23 mouse cellular contexts compared by ENCODE assay signal in the genomic region with DNA sequence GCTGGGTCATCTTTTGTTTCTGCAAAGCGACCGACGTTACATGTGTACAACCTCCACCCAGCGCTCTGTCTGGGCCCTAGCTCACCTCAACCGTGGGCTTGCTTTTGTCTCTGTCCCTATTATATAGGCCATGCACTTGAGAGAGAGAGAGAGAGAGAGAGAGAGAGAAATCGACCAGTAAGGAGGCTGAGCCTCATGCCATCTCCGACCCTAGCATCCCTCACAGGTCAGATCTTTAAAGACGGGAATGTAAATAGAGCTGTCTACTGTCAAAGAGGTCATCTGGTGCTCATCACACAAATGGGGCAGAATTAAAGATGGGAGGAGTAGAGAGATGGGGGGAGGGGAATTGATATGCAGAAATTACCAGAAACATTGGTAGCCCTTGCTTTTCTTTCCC.
DNase-seq lines count a peak whose midpoint lies in the region; ATAC-seq lines count a peak whose summit lies in the region.
"Had no signal": no experiment of that assay in that cellular context is flagged by ENCODE, and none has a peak within 500 bp of the region (broad histone marks: within the 10 kb centered on the region; RNA-seq: fewer than 3 reads in every experiment).

No protein-coding gene starts in this region.

- H3K9me3 ChIP-seq in midbrain, embryonic 11.5 days (ENCODE audit: control insufficient read depth, low read length), result no peaks in the 10 kb centered on the region
- no peaks in the 10 kb centered on the region for H3K9me3 ChIP-seq in midbrain, embryonic 14.5 days (ENCODE audit: control insufficient read depth, low read length)
- no peaks in the 10 kb centered on the region for H3K9me3 ChIP-seq in hindbrain, embryonic 13.5 days
- H3K9me3 ChIP-seq: embryonic facial prominence, embryonic 15.5 days; lung, embryonic 15.5 days had no signal

- no peak overlapping the region for H3K4me2 ChIP-seq in midbrain, embryonic 11.5 days
- H3K4me2 ChIP-seq in midbrain, embryonic 14.5 days (ENCODE audit: low read length), result no peak overlapping the region
- no peak overlapping the region for H3K4me2 ChIP-seq in hindbrain, embryonic 13.5 days
- H3K4me2 ChIP-seq: embryonic facial prominence, embryonic 15.5 days; heart, embryonic 11.5 days; lung, embryonic 15.5 days had no signal

- no peak overlapping the region for H3K9ac ChIP-seq in midbrain, embryonic 11.5 days (ENCODE audit: low read length)
- H3K9ac ChIP-seq in midbrain, embryonic 14.5 days (replicated peaks; ENCODE audit: low read length), result no peak overlapping the region
- no peak overlapping the region for H3K9ac ChIP-seq in hindbrain, embryonic 13.5 days
- H3K9ac ChIP-seq: embryonic facial prominence, embryonic 15.5 days; liver, embryonic 14.5 days; lung, embryonic 15.5 days had no signal

- H3K27ac ChIP-seq in midbrain, embryonic 11.5 days (ENCODE audit: low read depth, low read length), result no peak overlapping the region
- H3K27ac ChIP-seq in midbrain, embryonic 14.5 days (replicated peaks; ENCODE audit: low read depth, low read length), result no peak overlapping the region
- H3K27ac ChIP-seq in hindbrain, embryonic 13.5 days, result peak overlapping the region; percentile 55
- H3K27ac ChIP-seq: embryonic facial prominence, embryonic 15.5 days; layer of hippocampus, adult 2 months; liver, embryonic 14.5 days; lung, embryonic 15.5 days; macrophage; stomach, postnatal 0 days had no signal

- no peaks in the 10 kb centered on the region for H3K36me3 ChIP-seq in midbrain, embryonic 11.5 days (ENCODE audit: control insufficient read depth, insufficient read depth, low read length)
- H3K36me3 ChIP-seq in midbrain, embryonic 14.5 days (ENCODE audit: control insufficient read depth, insufficient read depth, low read length), result no peaks in the 10 kb centered on the region
- no peaks in the 10 kb centered on the region for H3K36me3 ChIP-seq in hindbrain, embryonic 13.5 days
- H3K36me3 ChIP-seq: embryonic facial prominence, embryonic 15.5 days; lung, embryonic 15.5 days had no signal

- ATAC-seq in midbrain, embryonic 11.5 days (ENCODE audit: low FRiP score), result peak; percentile 52; the same call in 1 of the 2 replicates
- ATAC-seq in midbrain, embryonic 14.5 days (ENCODE audit: low FRiP score, low TSS enrichment), result no peak
- ATAC-seq in hindbrain, embryonic 13.5 days (ENCODE audit: low FRiP score), result no peak
- ATAC-seq: activated CD4-positive, CD25-positive, alpha-beta regulatory T cell, adult 4 months had no signal

- H3K4me1 ChIP-seq in midbrain, embryonic 11.5 days (ENCODE audit: control insufficient read depth, insufficient read depth, low read length), result peaks cover 10% of the 10 kb centered on the region; the same call in 1 of the 2 replicates
- peaks cover 6% of the 10 kb centered on the region; the same call in 1 of the 2 replicates for H3K4me1 ChIP-seq in midbrain, embryonic 14.5 days (ENCODE audit: control insufficient read depth, insufficient read depth, low read length)
- peaks cover 13% of the 10 kb centered on the region for H3K4me1 ChIP-seq in hindbrain, embryonic 13.5 days (replicated peaks)

- DNase-seq in midbrain, embryonic 11.5 days (ENCODE audit: low spot score, missing footprints), result no peak
- no peak for DNase-seq in midbrain, embryonic 14.5 days
- peak; percentile 48 for DNase-seq in embryo, embryonic 9.5 days (ENCODE audit: extremely low spot score)
- DNase-seq in retina, postnatal 1 day, result peak; percentile 74
- DNase-seq in testis, postnatal 10 days (ENCODE audit: low spot score), result no peak
- DNase-seq in urinary bladder, postnatal 4 days (ENCODE audit: low spot score in 2 of 2), result no peak
- DNase-seq: adrenal gland, postnatal 25 days; cerebellum, adult 11 months; cerebellum, postnatal 14 days; heart, postnatal 14 days; kidney, adult 18-20 months; kidney, postnatal 14 days; layer of hippocampus, postnatal 36 days; right cerebral cortex, postnatal 4 days had no signal

- WGBS in midbrain, embryonic 11.5 days, result 22% methylated on average over 8 of the region's 8 CpGs
- WGBS in midbrain, embryonic 14.5 days, result 12% methylated on average over 8 of the region's 8 CpGs
- 4% methylated on average over 8 of the region's 8 CpGs for WGBS in hindbrain, embryonic 13.5 days

- no peak overlapping the region for H3K4me3 ChIP-seq in midbrain, embryonic 11.5 days (ENCODE audit: low read depth, low read length)
- H3K4me3 ChIP-seq in midbrain, embryonic 14.5 days (replicated peaks; ENCODE audit: low read depth, low read length), result no peak overlapping the region
- no peak overlapping the region for H3K4me3 ChIP-seq in hindbrain, embryonic 13.5 days
- H3K4me3 ChIP-seq: embryonic facial prominence, embryonic 15.5 days; layer of hippocampus, adult 2 months; lung, embryonic 15.5 days had no signal

- H3K27me3 ChIP-seq in midbrain, embryonic 11.5 days (ENCODE audit: control insufficient read depth, insufficient read depth, low read length), result no peaks in the 10 kb centered on the region
- no peaks in the 10 kb centered on the region for H3K27me3 ChIP-seq in midbrain, embryonic 14.5 days (ENCODE audit: control insufficient read depth, insufficient read depth, low read length)
- H3K27me3 ChIP-seq in hindbrain, embryonic 13.5 days, result no peaks in the 10 kb centered on the region
- H3K27me3 ChIP-seq: embryonic facial prominence, embryonic 15.5 days; lung, embryonic 15.5 days had no signal

Comparison
In these comparisons a context has a peak if more than half of its experiments do, and no peak if none do; other contexts are left out.
1. DNase-seq: peak in embryo, embryonic 9.5 days (single experiment) and retina, postnatal 1 day (single experiment); none in midbrain, embryonic 11.5 days (single experiment), midbrain, embryonic 14.5 days (single experiment), testis, postnatal 10 days (single experiment) and urinary bladder, postnatal 4 days (0 of 2).